Mouse (Mus musculus): ENCODE measurements around the gene Col12a1. TPM values are rescaled to one million over a fixed set of nuclear protein-coding genes. Genes with fewer than 3 reads are reported as not detected.

Gene Col12a1
- polyA plus RNA-seq, 1 experiment from 2014 or later: 84.9 TPM

DNA sequence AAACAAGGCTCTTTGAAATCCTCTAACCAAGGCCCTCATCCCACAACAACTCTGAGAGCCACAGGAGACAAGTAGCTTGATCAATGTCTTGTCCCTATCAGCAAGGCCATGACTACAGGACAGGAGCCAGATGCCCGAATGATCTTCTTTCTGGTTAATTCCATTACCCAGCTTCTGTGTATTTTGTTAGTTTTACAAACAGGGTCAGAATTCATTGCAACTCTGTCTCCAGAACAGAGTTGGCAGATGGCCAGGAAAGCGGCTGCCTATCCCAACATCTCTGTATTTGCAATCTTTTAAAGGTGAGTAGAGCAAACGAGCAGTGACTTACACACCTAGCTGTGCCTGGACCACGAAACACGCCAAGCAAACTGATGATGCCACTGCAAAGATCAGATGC is 11.7 kb upstream of the Col12a1 start:
- no peak overlapping the region for H3K4me2 ChIP-seq
- no peaks in the 10 kb centered on the region for H3K27me3 ChIP-seq
- 76% methylated on average over 5 of the region's 5 CpGs for WGBS
- no peaks in the 10 kb centered on the region for H3K4me1 ChIP-seq
- H3K27ac ChIP-seq: no peak overlapping the region
- no peak overlapping the region for H3K4me3 ChIP-seq
- H3K36me3 ChIP-seq: no peaks in the 10 kb centered on the region
- no peak overlapping the region for H3K9ac ChIP-seq
- no peaks in the 10 kb centered on the region for H3K9me3 ChIP-seq
- no peak for ATAC-seq (ENCODE audit: insufficient number of reproducible peaks, insufficient read depth, low FRiP score, low TSS enrichment, low read depth)

DNA sequence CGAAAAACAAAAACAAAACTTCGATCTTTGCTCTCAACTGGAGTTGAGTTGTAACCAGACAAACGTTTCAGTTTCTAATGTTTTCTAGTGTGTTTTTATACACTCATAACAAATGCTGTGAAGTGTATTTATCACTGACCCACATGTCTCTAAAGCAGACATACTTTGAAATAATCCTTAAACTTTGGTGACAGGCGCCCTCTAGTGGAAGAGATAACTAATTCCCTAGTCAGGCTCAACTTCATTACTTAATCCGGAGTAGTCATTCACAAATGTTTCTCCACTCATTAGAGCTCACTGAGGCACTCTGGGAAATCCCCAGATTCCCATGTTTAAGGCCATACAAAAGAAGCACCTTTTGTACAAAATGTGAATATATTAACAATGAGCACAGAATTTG is 4.5 kb upstream of the Col12a1 start:
- ATAC-seq (ENCODE audit: insufficient number of reproducible peaks, insufficient read depth, low FRiP score, low TSS enrichment, low read depth): no peak

DNA sequence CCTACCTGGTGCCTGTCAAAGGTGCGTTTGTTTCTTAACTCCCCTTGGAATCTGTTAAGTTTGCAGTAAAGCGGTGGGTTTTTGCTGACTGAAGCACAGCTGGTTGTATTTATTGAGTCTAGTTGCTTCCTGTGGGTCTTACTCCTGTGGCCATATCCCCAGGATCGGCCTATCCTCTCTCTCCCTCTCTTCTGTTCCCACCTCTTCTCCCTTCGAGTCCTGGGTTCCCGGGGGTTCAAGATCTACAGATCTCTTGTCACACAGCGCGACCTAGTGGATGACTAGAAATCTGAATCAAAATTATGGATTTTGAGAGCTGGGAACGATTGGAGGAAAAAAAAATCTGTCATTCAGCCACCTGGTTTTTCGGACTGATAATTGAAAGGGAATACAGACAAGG is 2.4 kb upstream of the Col12a1 start:
- Histone ChIP-seq H3K9ac (peak overlapping the region; percentile 16; the same call in 1 of the 2 replicates), H3K27ac (0 out of 2 replicates have a peak overlapping the region, but pooled peaks have one; percentile 16), H3K4me2 (peak overlapping the region; percentile 79)

More for the DNA sequence above, 4.5 kb upstream of the Col12a1 start:
- Histone ChIP-seq H3K4me2 (no peak overlapping the region), H3K27ac (no peak overlapping the region), H3K36me3 (no peaks in the 10 kb centered on the region), H3K9ac (no peak overlapping the region), H3K4me3 (no peak overlapping the region), H3K27me3 (peaks cover 11% of the 10 kb centered on the region), H3K9me3 (no peaks in the 10 kb centered on the region), H3K4me1 (peaks cover 18% of the 10 kb centered on the region)
- 36% methylated on average over 5 of the region's 5 CpGs for WGBS

GRCm38 (mm10) chr9:79720143-79720542 is 1.5 kb upstream of the Col12a1 start:
- H3K36me3 ChIP-seq: no peaks in the 10 kb centered on the region
- H3K9me3 ChIP-seq: no peaks in the 10 kb centered on the region
- peaks cover 34% of the 10 kb centered on the region for H3K4me1 ChIP-seq
- 29% methylated on average over 9 of the region's 9 CpGs for WGBS
- peaks cover 17% of the 10 kb centered on the region for H3K27me3 ChIP-seq
- H3K4me3 ChIP-seq: peak overlapping the region; percentile 70; the same call in 1 of the 2 replicates
- no peak overlapping the region for H3K27ac ChIP-seq
- no peak for ATAC-seq (ENCODE audit: insufficient number of reproducible peaks, insufficient read depth, low FRiP score, low TSS enrichment, low read depth)
- no peak overlapping the region for H3K9ac ChIP-seq
- H3K4me2 ChIP-seq: peak overlapping the region; percentile 79

More for the DNA sequence above, 2.4 kb upstream of the Col12a1 start:
- no peaks in the 10 kb centered on the region for H3K36me3 ChIP-seq
- H3K4me1 ChIP-seq: peaks cover 29% of the 10 kb centered on the region
- 5% methylated on average over 9 of the region's 9 CpGs for WGBS
- H3K9me3 ChIP-seq: no peaks in the 10 kb centered on the region
- no peak for ATAC-seq (ENCODE audit: insufficient number of reproducible peaks, insufficient read depth, low FRiP score, low TSS enrichment, low read depth)
- peak overlapping the region; percentile 70 for H3K4me3 ChIP-seq
- H3K27me3 ChIP-seq: peaks cover 17% of the 10 kb centered on the region

- peak overlapping the region; percentile 84 for H3K9ac ChIP-seq
- no peak for ATAC-seq (ENCODE audit: insufficient number of reproducible peaks, insufficient read depth, low FRiP score, low TSS enrichment, low read depth)
- H3K27me3 ChIP-seq: peaks cover 17% of the 10 kb centered on the region
- 3% methylated on average over 28 of the region's 28 CpGs for WGBS
- peak overlapping the region; percentile 88 for H3K27ac ChIP-seq
- H3K4me1 ChIP-seq: peaks cover 41% of the 10 kb centered on the region
- peak overlapping the region; percentile 79 for H3K4me2 ChIP-seq
- no peaks in the 10 kb centered on the region for H3K36me3 ChIP-seq
- H3K9me3 ChIP-seq: no peaks in the 10 kb centered on the region
- peak overlapping the region; percentile 70 for H3K4me3 ChIP-seq
These were observed 820 bp upstream of the Col12a1 start for GRCm38 (mm10) chr9:79719451-79719850.

DNA sequence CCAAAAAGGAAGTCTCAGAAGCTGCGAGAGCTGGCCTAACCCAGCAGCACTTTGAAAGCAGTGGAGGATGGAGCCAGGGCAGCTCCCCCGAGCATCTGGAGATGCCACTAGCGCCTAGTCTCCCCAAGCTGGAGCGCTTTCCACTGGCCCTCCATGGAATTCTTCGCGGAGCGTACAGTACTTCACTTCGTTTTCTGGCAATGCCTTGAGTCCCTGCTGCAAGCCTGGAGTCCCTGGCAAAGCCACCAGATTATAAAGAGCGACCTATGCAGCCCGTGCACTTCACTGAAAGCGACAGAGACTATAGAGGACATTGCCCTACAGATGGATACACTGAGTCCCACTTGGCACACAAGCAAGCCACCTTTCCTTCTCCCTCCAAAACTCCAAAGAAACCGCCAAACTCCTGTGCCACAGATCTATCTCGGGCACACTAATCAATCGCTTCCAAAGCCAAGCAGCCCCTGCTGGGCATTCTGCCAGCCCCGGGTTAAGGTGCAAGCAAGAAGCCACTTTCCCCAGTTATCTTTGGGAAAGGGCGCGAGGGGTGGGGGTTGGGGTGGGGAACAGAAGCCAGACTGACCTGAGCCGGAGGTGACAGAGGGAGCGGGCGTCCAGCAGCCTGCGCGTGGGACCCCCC is 675 bp downstream of the Col12a1 start:
- peaks cover 17% of the 10 kb centered on the region for H3K27me3 ChIP-seq
- peak overlapping the region; percentile 88 for H3K27ac ChIP-seq
- H3K36me3 ChIP-seq: no peaks in the 10 kb centered on the region
- H3K9ac ChIP-seq: peak overlapping the region; percentile 84
- peak overlapping the region; percentile 79 for H3K4me2 ChIP-seq
- H3K9me3 ChIP-seq: no peaks in the 10 kb centered on the region
- peaks cover 48% of the 10 kb centered on the region for H3K4me1 ChIP-seq
- 1% methylated on average over 22 of the region's 22 CpGs for whole genome bisulfite sequencing
- no peak for ATAC-seq (ENCODE audit: insufficient number of reproducible peaks, insufficient read depth, low FRiP score, low TSS enrichment, low read depth)
- peak overlapping the region; percentile 70 for H3K4me3 ChIP-seq

DNA sequence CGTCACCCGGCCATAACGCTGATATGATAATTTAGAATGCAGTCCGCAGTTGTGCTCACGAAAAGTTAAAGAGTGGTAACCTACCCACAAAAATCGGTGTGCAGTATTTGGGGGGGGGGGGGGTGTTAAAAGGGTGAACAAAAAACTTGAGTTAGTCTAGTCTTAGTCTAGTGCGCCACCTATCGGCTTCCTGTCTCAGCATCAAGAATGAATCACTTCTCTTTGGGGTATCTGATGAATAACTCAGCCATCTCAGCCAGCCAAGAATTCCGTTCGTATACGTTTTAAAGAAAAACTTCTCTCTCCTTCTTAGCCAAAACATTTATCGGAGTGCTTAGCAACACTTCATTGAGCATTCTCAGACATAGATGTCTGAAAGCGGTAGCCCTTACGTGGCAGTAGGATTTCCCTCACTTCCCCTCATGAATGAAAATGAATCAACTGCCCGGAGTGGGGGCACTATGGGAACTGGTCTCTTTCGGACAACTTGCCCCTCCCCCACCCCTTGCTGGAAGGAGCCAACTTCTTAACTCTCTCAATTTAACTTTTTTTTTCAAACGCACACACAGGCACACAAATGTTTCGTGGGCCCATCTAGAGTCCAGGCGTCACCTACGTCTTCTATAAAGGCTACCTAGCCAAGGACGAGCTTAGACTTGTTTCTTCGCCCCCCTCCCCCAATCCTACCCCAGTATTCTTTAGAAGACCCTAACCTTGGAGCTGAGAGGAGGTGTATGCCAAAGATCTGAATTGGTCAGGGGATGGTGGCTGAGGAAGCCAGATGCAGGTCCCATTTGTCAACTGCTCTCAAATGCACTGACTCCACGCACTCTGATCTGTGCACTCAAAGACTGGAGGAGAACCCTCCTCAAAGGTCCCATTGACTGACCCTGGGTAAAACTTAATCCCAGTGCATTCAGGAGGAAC is 1.5 kb downstream of the Col12a1 start:
- Histone ChIP-seq H3K4me1 (peaks cover 48% of the 10 kb centered on the region), H3K4me2 (peak overlapping the region; percentile 79), H3K4me3 (peak overlapping the region; percentile 70), H3K9me3 (no peaks in the 10 kb centered on the region), H3K9ac (peak overlapping the region; percentile 84), H3K27me3 (peaks cover 17% of the 10 kb centered on the region), H3K36me3 (no peaks in the 10 kb centered on the region; the same call in 1 of the 2 replicates), H3K27ac (peak overlapping the region; percentile 88)
- no peak for ATAC-seq (ENCODE audit: insufficient number of reproducible peaks, insufficient read depth, low FRiP score, low TSS enrichment, low read depth)
- 4% methylated on average over 23 of the region's 23 CpGs for WGBS

DNA sequence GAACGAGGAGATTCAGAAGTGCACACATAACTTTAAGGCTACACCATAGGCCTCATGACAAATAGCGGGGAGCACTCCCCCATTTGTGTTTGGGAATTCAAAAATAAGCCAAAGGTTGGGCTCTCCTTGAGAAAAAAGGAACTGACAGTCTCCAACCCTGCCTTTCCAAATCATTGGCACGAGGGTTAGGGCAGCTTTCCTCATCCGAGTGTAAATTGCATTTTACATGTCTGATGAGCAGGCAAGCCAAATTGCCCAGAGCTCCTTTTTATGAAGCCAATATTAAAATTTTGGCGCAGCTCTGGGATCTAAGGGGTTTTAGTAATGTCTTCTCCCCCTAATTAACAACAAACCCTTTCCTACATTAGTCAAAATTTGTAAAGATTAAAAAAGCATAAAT is 2.1 kb downstream of the Col12a1 start:
- whole genome bisulfite sequencing: 26% methylated on average over 5 of the region's 5 CpGs
- H3K4me2 ChIP-seq: peak overlapping the region; percentile 79
- H3K9ac ChIP-seq: peak overlapping the region; percentile 37
- H3K9me3 ChIP-seq: no peaks in the 10 kb centered on the region
- H3K27ac ChIP-seq: peak overlapping the region; percentile 88; the same call in 1 of the 2 replicates
- ATAC-seq (ENCODE audit: insufficient number of reproducible peaks, insufficient read depth, low FRiP score, low TSS enrichment, low read depth): no peak
- peaks cover 17% of the 10 kb centered on the region for H3K27me3 ChIP-seq
- peak overlapping the region; percentile 70 for H3K4me3 ChIP-seq
- H3K4me1 ChIP-seq: peaks cover 48% of the 10 kb centered on the region
- H3K36me3 ChIP-seq: no peaks in the 10 kb centered on the region; the same call in 1 of the 2 replicates

GRCm38 (mm10) chr9:79714471-79715045 is 4.1 kb downstream of the Col12a1 start:
- H3K36me3 ChIP-seq: no peaks in the 10 kb centered on the region; the same call in 1 of the 2 replicates
- ATAC-seq (ENCODE audit: insufficient number of reproducible peaks, insufficient read depth, low FRiP score, low TSS enrichment, low read depth): 0 out of 2 replicates have a peak, but pooled peaks have one; percentile 64
- 5% methylated on average over 16 of the region's 16 CpGs for WGBS
- peaks cover 7% of the 10 kb centered on the region; the same call in 1 of the 2 replicates for H3K27me3 ChIP-seq
- H3K9me3 ChIP-seq: no peaks in the 10 kb centered on the region
- no peak overlapping the region for H3K27ac ChIP-seq
- H3K4me2 ChIP-seq: peak overlapping the region; percentile 79
- H3K9ac ChIP-seq: peak overlapping the region; percentile 61
- H3K4me3 ChIP-seq: peak overlapping the region; percentile 32
- H3K4me1 ChIP-seq: peaks cover 33% of the 10 kb centered on the region

DNA sequence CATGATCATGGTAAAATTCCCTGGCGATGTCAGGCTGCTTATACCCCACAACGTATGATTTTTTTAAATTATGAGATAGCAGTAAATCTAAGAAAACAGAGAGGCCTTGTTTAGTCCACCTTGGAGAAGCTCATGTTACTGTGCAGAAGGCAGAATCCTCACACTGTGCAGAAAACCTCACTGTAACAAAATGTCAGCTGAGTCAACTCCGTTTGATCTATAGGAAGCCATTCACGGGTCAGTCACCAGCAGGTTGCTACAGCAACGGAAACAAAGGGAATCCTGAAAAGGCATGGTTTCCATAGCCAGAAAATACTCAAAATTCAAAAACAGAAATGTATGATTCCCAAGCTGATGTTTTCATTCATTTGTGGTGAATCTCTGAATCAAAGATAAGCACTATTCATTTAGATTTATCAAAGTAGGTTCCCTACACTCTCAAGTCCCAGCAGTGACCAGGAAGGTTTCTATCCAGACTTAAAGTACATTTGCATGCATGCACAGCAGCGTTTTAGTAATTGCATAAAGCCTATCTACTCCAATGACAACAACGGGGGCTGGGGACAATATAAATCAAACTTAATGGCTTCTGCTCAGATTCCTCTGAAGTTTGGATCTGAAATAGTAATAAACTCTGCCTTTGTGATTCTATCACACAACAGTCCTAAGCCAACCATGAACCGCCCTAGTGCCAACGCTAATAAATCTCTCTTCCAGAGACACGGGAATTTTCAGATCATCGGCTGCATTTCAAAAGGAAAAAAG is 28.7 kb downstream of the Col12a1 start:
- H3K4me3 ChIP-seq: no peak overlapping the region
- no peaks in the 10 kb centered on the region for H3K4me1 ChIP-seq
- peaks cover 45% of the 10 kb centered on the region for H3K36me3 ChIP-seq
- H3K9me3 ChIP-seq: no peaks in the 10 kb centered on the region
- WGBS: 77% methylated on average over 11 of the region's 11 CpGs
- no peak overlapping the region for H3K27ac ChIP-seq
- H3K27me3 ChIP-seq: no peaks in the 10 kb centered on the region
- H3K4me2 ChIP-seq: no peak overlapping the region
- no peak for ATAC-seq (ENCODE audit: insufficient number of reproducible peaks, insufficient read depth, low FRiP score, low TSS enrichment, low read depth)
- no peak overlapping the region for H3K9ac ChIP-seq

- Histone ChIP-seq H3K9ac (no peak overlapping the region), H3K4me1 (no peaks in the 10 kb centered on the region), H3K27ac (no peak overlapping the region), H3K9me3 (no peaks in the 10 kb centered on the region), H3K27me3 (no peaks in the 10 kb centered on the region), H3K4me2 (no peak overlapping the region), H3K4me3 (no peak overlapping the region), H3K36me3 (peaks cover 47% of the 10 kb centered on the region)
- WGBS: 92% methylated on average over 7 of the region's 7 CpGs
- ATAC-seq (ENCODE audit: insufficient number of reproducible peaks, insufficient read depth, low FRiP score, low TSS enrichment, low read depth): no peak
These were observed 29.3 kb downstream of the Col12a1 start for GRCm38 (mm10) chr9:79689342-79689741.
